Mouse (Mus musculus) megakaryocyte, embryonic 14.5 days (primary cell): Measurements from ENCODE around the gene L3mbtl2. TPM values are rescaled to one million over a fixed set of nuclear protein-coding genes. Genes with fewer than 3 reads are reported as not detected.

Experiments
- H3K27me3 ChIP-seq: replicated peaks from 2 replicates; pipeline ENCODE3; 2012; ENCODE audit warnings: inconsistent platforms
- H3K36me3 ChIP-seq: replicated peaks from 2 replicates; pipeline ENCODE3; 2012; ENCODE audit warnings: low read length, inconsistent platforms, mixed read lengths
- H3K4me1 ChIP-seq: 2 replicates; pipeline ENCODE4 v1.6.1; 2012; ENCODE audit warnings: inconsistent platforms
- H3K4me3 ChIP-seq: replicated peaks from 2 replicates; pipeline ENCODE3; 2012; ENCODE audit warnings: moderate library complexity, mild to moderate bottlenecking, inconsistent platforms
- H3K9me3 ChIP-seq: 2 replicates; pipeline ENCODE4 v1.6.1; 2012; ENCODE audit warnings: inconsistent platforms
- FLI1 ChIP-seq: IDR thresholded peaks from 2 replicates; pipeline ENCODE4 v1.6.1; 2012; ENCODE audit warnings: low read length, inconsistent platforms, mixed read lengths
- GATA1 ChIP-seq: IDR thresholded peaks from 3 replicates; pipeline ENCODE4 v1.6.1; 2012; ENCODE audit warnings: mixed read lengths, low read length, inconsistent platforms, borderline replicate concordance
- polyA plus RNA-seq: library from polyadenylated mRNA; stranded (reverse); fragments of >175 nt; gene quantifications from 2 replicates; pipeline ENCODE4 v1.2.3, GENCODE M21; 2012; ENCODE audit warnings: low replicate concordance; ENCODE audit not compliant: insufficient read depth

The L3mbtl2 gene
- polyA plus RNA-seq, 1 experiment: 6.9 TPM

DNA sequence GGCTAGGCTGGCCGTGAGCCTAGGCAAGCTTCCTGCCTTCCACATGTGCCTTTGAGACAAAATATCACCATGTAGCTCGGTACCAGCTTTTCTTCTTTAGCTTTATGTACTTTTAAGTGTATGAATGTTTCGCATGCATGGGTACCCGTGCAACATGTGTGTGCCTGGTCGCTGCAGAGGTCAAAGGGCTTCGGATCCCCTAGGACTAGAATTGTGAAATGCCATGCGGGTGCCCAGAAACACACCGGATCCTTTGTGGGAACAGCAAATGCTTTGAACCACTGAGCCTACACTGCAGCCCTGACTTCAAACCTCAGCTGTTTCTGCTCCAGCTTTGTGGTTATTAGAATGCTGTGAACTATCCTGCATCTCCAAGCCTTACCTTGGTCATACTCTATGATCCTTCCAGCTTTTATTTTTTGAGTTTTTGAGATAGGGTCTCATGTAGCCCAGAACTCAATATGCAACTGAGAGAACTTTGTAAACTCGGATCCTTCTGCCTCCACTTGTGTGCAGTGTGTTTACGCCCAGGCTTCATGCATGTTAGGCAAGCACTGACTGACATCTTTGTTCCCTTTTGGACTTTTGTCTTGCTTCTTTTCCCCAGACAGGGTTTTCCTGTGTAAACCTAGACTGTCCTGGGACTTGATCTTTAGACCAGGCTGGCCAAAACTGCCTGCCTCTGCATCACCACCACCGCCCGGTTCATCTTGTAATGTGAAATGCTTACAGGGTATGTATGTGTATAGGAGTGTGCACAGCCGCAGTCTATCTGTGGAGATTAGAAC lies 38.8 kb downstream of the L3mbtl2 start:
- no peak for TF ChIP-seq FLI1
- no peak for TF ChIP-seq GATA1
- Histone ChIP-seq H3K4me3 (no peak overlapping the region), H3K27me3 (peaks cover 5% of the 10 kb centered on the region), H3K4me1 (no peaks in the 10 kb centered on the region), H3K9me3 (no peaks in the 10 kb centered on the region), H3K36me3 (peaks cover 54% of the 10 kb centered on the region)

DNA sequence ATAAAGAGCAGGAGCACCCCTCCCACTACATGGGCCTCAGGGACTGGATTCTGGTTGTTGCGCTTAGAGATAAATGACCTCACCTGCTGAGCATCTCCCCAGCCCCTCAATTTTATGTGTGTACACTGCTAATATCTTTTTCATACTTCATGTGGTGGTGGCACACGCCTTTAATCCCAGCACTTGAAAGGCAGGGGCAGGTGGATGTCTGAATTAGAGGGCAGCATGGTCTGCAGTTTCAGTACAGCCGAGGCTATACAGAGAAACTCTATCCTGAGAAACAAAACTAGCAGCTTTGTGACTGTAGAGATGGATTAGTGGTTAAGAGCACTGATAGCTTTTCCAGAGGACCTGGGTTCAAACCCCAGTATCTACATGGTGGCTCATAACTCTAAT lies 39.4 kb downstream of the L3mbtl2 start:
- H3K4me1 ChIP-seq: no peaks in the 10 kb centered on the region
- TF ChIP-seq GATA1 (no peak), FLI1 (no peak)
- no peaks in the 10 kb centered on the region for H3K9me3 ChIP-seq
- no peak overlapping the region for H3K4me3 ChIP-seq
- peaks cover 60% of the 10 kb centered on the region for H3K36me3 ChIP-seq
- peaks cover 4% of the 10 kb centered on the region for H3K27me3 ChIP-seq

DNA sequence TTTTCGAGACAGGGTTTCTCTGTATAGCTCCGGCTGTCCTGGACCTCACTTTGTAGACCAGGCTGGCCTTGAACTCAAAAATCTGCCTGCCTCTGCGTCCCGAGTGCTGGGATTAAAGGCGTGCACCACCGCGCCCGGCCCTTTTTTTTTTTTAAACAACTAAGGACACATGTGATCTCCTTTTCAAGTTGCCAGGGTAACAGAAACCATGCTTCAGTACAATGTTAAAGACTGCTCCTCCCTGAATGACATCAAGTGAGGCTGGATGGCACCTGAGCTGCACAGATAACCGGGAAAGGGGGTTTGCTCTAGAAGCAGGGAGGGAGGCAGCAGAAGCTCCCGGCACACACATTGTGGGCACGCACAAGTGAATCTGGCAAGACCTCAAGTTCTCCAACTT lies 45.3 kb downstream of the L3mbtl2 start:
- no peaks in the 10 kb centered on the region for H3K9me3 ChIP-seq
- H3K4me3 ChIP-seq: no peak overlapping the region
- TF ChIP-seq GATA1 (no peak), FLI1 (no peak)
- H3K27me3 ChIP-seq: no peaks in the 10 kb centered on the region
- H3K36me3 ChIP-seq: peaks cover 95% of the 10 kb centered on the region
- peaks cover 7% of the 10 kb centered on the region; the same call in 1 of the 2 replicates for H3K4me1 ChIP-seq

DNA sequence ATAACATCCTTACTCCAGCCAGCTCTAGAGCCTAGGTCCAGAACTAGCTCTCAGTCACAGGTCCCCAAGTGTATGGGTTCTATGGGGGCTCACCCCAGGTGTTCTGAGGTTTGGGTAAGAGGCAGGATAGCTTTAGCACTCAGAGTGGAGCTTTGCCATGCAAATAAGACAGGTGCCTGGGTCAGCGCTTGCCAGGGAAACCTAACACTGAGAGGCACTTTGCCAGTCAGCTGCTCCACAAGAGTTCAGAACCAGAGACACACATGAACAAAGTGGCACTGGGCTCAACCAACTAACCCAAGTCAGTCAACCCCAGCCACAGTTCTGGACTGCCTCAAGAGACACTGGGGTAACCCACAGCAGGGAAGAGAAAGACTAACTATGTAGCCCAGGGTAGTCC lies 46.0 kb downstream of the L3mbtl2 start:
- H3K9me3 ChIP-seq: no peaks in the 10 kb centered on the region
- no peaks in the 10 kb centered on the region for H3K27me3 ChIP-seq
- no peak overlapping the region for H3K4me3 ChIP-seq
- TF ChIP-seq GATA1: no peak
- no peak for TF ChIP-seq FLI1
- H3K4me1 ChIP-seq: peaks cover 7% of the 10 kb centered on the region; the same call in 1 of the 2 replicates
- H3K36me3 ChIP-seq: peaks cover 92% of the 10 kb centered on the region

DNA sequence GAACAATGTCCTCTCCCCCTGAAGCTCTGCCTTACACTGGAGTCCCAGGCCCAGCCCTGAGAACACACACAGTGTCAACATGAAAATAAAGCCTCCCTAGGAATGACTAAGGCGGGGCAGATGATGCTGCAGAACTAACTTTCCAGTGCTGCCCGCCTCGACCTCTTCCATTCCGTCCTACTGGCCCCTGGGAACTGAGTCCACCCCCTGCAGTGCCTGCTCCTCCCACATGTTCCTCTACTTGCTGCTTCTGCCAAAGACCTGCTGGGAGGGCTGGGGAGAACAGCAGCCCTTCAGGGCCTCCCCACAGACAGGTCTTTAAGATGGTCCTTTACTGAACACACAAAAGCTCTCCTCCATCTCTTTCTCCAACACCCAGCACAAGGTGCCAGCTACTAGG lies 47.1 kb downstream of the L3mbtl2 start:
- H3K9me3 ChIP-seq: no peaks in the 10 kb centered on the region
- no peaks in the 10 kb centered on the region for H3K27me3 ChIP-seq
- H3K4me1 ChIP-seq: peaks cover 7% of the 10 kb centered on the region; the same call in 1 of the 2 replicates
- no peak overlapping the region for H3K4me3 ChIP-seq
- H3K36me3 ChIP-seq: peaks cover 92% of the 10 kb centered on the region
- TF ChIP-seq GATA1 (no peak), FLI1 (no peak)

DNA sequence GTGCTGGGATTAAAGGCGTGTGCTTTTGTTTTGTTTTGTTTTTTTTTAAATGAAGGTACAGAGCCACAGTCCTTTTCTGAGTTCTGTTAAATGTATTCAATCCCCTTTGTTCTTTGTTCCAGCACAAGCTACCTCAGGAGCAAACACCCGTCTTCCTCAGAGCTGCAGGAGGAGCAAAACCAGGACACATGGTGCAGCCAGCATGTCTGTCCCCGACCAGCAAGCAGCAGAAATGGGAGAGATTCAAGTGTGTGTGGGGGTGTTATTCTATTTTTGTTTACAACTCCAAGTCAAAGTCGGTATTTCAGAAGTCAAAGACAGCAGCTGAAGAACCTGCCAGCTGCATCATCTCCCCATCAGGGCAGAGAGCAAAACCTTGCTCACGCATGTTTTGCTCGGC lies 50.1 kb downstream of the L3mbtl2 start:
- no peak overlapping the region for H3K4me3 ChIP-seq
- H3K4me1 ChIP-seq: peaks cover 7% of the 10 kb centered on the region; the same call in 1 of the 2 replicates
- TF ChIP-seq GATA1: no peak
- no peak for TF ChIP-seq FLI1
- H3K36me3 ChIP-seq: peaks cover 95% of the 10 kb centered on the region
- no peaks in the 10 kb centered on the region for H3K9me3 ChIP-seq
- H3K27me3 ChIP-seq: no peaks in the 10 kb centered on the region

DNA sequence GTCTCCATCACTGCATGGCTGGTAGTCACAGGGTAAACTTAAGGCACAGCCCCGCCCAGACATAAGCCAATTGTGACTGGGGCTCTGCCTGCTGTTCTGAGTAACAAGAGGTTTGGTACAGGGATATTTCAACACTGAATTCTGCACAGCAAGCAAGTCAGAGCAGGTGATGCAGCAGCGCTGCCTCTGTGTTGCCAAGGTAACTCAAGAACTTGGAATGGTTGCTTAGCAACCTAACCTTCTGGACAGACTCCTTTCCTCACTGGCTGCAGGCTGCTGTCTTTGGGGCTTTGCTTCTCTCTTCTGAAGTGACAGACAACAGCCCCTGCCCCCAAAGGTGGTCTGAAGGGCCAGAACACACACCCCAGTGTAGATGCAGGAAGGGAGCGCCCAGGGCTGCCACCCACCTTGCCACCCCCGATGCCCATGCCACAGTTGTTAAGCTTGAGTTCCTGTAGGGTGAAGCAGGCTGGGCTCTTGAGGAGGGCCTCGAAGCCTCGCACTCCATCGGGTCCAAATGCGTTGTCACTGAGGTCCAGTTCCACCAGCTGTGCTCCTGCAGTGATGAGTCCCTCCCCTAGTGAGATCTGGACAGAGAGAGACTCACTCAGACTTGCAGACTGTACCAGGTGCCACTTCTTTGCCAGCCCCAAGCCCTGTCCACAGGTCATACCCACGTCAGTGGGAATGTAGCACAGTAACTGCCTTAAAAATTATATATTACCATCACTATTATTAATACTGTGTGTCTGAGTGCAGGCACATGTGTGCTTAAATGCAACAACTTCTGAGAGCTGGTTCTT lies 54.8 kb downstream of the L3mbtl2 start:
- TF ChIP-seq FLI1: no peak
- no peaks in the 10 kb centered on the region for H3K9me3 ChIP-seq
- no peaks in the 10 kb centered on the region for H3K27me3 ChIP-seq
- peaks cover 96% of the 10 kb centered on the region for H3K36me3 ChIP-seq
- no peaks in the 10 kb centered on the region for H3K4me1 ChIP-seq
- no peak overlapping the region for H3K4me3 ChIP-seq

DNA sequence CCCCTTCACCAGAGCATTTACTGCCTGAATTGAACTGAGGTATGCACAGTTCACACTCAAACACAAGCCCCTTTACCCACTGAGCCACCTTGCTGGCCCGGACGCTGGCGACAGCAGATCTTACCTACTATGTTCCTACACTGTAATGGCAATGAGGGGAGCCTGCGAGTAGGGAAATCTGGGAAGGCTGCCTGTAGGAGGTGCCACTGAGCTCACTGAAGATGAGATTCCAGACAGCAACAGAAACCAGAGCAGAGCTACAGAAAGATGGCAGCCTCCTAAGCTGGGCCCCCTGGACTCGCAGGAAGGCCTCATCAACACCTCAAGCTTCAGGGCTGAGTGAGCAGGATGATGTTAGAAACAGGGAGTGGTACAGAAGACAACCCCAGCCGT lies 55.4 kb downstream of the L3mbtl2 start:
- no peaks in the 10 kb centered on the region for H3K27me3 ChIP-seq
- peaks cover 96% of the 10 kb centered on the region for H3K36me3 ChIP-seq
- no peak overlapping the region for H3K4me3 ChIP-seq
- TF ChIP-seq GATA1: no peak
- no peak for TF ChIP-seq FLI1
- H3K4me1 ChIP-seq: no peaks in the 10 kb centered on the region
- no peaks in the 10 kb centered on the region for H3K9me3 ChIP-seq

DNA sequence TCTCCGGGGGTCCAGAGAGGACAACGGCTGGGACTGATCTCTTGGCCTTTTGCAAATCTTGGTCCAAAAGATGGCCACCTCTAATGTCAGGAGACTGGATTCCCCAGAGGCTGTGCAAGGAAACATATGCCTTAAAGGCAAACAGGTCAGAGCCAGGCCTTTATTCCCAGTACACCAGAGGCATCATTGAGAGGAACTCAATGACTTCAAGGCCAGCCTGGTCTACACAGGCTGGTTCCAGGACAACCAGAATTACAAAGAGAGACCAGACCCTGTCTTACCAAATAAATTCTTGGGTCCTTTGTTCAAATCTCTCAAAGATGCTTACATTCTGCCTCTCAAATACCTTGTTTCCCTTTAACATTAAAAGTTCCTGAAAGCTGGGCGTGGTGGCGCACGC lies 58.7 kb downstream of the L3mbtl2 start:
- H3K36me3 ChIP-seq: peaks cover 93% of the 10 kb centered on the region
- H3K4me3 ChIP-seq: no peak overlapping the region
- H3K27me3 ChIP-seq: no peaks in the 10 kb centered on the region
- no peaks in the 10 kb centered on the region for H3K9me3 ChIP-seq
- TF ChIP-seq FLI1: no peak
- TF ChIP-seq GATA1: no peak
- H3K4me1 ChIP-seq: peaks cover 16% of the 10 kb centered on the region

DNA sequence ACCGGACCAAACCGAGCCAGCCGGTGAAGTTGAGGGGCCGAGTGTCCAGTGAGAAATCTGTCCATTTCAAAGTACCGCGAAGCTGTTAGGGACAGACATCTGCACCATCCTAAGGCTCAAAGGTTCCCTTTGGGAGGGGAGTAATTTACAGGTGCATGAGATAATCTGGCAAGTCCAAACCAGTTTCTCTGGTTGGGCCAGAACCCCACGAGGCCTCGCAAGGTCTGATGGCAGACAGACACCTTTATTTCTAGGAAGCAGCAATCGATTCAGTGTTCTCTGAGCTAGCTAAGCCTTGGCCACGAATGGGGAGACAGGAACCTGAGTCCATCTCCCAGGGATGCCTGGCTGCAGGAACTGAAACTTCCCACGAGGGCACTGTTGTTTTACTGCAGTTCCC lies 60.0 kb downstream of the L3mbtl2 start:
- Histone ChIP-seq H3K9me3 (no peaks in the 10 kb centered on the region), H3K4me3 (no peak overlapping the region), H3K36me3 (peaks cover 80% of the 10 kb centered on the region), H3K4me1 (peaks cover 29% of the 10 kb centered on the region), H3K27me3 (no peaks in the 10 kb centered on the region)
- TF ChIP-seq FLI1: no peak
- TF ChIP-seq GATA1: no peak
